Mouse (Mus musculus): ENCODE measurements around the gene Pink1.

GRCm38 (mm10) chr4:138325466-138326076, 536 bp downstream of the Pink1 start:
- TF ChIP-seq POLR2A (IDR thresholded peaks at IDR 0.05; ENCODE audit: borderline replicate concordance, low read depth, low read length) (no peak), CTCF (IDR thresholded peaks at IDR 0.05; ENCODE audit: low read depth, low read length) (no peak)

Measured in bone marrow macrophage, adult 2 months (primary cell).